Mouse (Mus musculus) limb, embryonic 15.5 days (tissue): ENCODE results near the gene H2-D1. TPM values are rescaled to one million over a fixed set of nuclear protein-coding genes. Genes with fewer than 3 reads are reported as not detected.
A peak's percentile ranks its signal among the peaks of the same experiment; 100 is the strongest.

Experiments used
- ATAC-seq: fragments of 200-750 bp; cut with Nextera tagmentation; 2 replicates; pipeline ENCODE4 v1.8.0; 2017; ENCODE audit warnings: low read depth, moderate TSS enrichment; ENCODE audit not compliant: insufficient number of reproducible peaks, low FRiP score, low TSS enrichment
- H3K27ac ChIP-seq: fragments of 300-500 bp; sonication (generic); 2 replicates; pipeline ENCODE4 v1.5.1; 2015; ENCODE audit warnings: moderate library complexity, mild to moderate bottlenecking, inconsistent platforms
- H3K27me3 ChIP-seq: fragments of 300-500 bp; sonication (generic); 2 replicates; pipeline ENCODE4 v1.6.1; 2015; ENCODE audit warnings: inconsistent platforms
- H3K36me3 ChIP-seq: fragments of 300-500 bp; sonication (generic); 2 replicates; pipeline ENCODE4 v1.6.1; 2015; ENCODE audit warnings: inconsistent platforms
- H3K4me1 ChIP-seq: fragments of 300-500 bp; sonication (generic); 2 replicates; pipeline ENCODE4 v1.6.1; 2015; ENCODE audit warnings: inconsistent platforms
- H3K4me2 ChIP-seq: fragments of 300-500 bp; sonication (generic); 2 replicates; pipeline ENCODE4 v1.6.1; 2015; ENCODE audit warnings: mild to moderate bottlenecking, inconsistent platforms
- H3K4me3 ChIP-seq: fragments of 300-500 bp; sonication (generic); 2 replicates; pipeline ENCODE4 v1.5.1; 2015; ENCODE audit warnings: mild to moderate bottlenecking, inconsistent platforms
- H3K9ac ChIP-seq: fragments of 300-500 bp; sonication (generic); 2 replicates; pipeline ENCODE4 v1.6.1; 2015; ENCODE audit warnings: inconsistent platforms
- H3K9me3 ChIP-seq: fragments of 300-500 bp; sonication (generic); 2 replicates; pipeline ENCODE4 v1.6.1; 2016; ENCODE audit warnings: inconsistent platforms
- WGBS: fragments of 180-500 bp; shearing (Covaris S2); methylation state at CpG from one replicate; pipeline ENCODE4 v1.1.7; 2015; 5-methylcytosine and 5-hydroxymethylcytosine counted together
- polyA plus RNA-seq: library from polyadenylated mRNA; unstranded; fragments of >200 nt; fragmentation: Nextera tagmentation; extraction: Ambion mirVana; gene quantifications from 2 replicates; pipeline ENCODE4 v1.2.1, GENCODE M21; 2015

Gene H2-D1
- 84.7 and 93.0 TPM in 2 replicates for polyA plus RNA-seq

DNA sequence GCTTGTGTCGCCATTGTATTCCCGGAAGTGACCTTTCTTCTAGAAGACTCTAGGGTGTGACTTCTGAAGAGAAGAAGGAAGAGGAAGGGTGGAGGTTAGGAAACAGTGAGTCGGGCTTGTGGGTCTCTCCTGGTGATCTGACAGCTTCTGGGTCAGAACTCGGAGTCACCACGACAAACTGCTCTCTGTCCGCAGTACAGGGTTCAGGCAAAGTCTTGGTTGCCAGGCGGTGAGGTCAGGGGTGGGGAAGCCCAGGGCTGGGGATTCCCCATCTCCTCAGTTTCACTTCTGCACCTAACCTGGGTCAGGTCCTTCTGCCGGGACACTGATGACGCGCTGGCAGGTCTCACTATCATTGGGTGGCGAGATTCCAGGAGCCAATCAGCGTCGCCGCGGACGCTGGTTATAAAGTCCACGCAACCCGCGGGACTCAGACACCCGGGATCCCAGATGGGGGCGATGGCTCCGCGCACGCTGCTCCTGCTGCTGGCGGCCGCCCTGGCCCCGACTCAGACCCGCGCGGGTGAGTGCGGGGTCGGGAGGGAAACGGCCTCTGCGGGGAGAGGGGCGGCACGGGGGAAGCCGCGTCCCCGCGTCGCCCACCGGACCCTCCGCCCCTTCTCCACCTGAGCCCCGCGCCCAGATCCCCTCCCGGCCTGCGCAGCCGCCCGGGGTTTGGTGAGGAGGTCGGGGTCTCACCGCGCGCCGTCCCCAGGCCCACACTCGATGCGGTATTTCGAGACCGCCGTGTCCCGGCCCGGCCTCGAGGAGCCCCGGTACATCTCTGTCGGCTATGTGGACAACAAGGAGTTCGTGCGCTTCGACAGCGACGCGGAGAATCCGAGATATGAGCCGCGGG lies at the start of gene H2-D1:
H2-D1 (plus strand) TSS at position 67 of the 859 bp plus-strand sequence.
- Histone ChIP-seq H3K4me3 (peak within 1 kb of the TSS; percentile 57), H3K27me3 (peaks cover 72% of the 10 kb centered on the region), H3K4me1 (peaks cover 10% of the 10 kb centered on the region; the same call in 1 of the 2 replicates), H3K27ac (no peak within 1 kb of the TSS), H3K9me3 (no peaks in the 10 kb centered on the region), H3K4me2 (peak within 1 kb of the TSS; percentile 94), H3K36me3 (no peaks in the 10 kb centered on the region), H3K9ac (peak within 1 kb of the TSS; percentile 47)
- peak; percentile 76 for ATAC-seq
- WGBS = 1% methylated on average over 71 of the region's 73 CpGs

DNA sequence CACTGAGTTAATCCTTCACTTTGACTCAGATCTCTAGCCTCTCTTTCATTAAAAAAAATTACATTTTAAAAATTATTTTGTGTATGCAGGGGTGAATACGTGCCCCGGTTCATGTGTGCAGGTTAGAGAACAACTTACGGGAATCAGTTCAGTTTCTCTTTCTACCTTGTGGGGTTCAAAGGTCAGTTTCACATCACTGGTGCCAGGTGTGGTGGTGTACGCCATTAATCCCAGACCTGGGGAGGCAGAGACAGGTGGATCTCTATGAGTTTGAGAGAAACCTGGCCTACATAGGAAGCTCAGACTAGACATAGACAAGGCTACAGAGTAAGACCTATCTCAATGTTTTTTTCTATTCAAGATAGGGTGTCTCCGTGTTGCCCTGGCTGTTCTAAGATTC lies 49.5 kb upstream of the H2-D1 start:
- H3K36me3 ChIP-seq = no peaks in the 10 kb centered on the region
- WGBS = 89% methylated on average over 5 of the region's 5 CpGs
- no peak overlapping the region for H3K4me3 ChIP-seq
- no peak overlapping the region for H3K4me2 ChIP-seq
- no peaks in the 10 kb centered on the region for H3K27me3 ChIP-seq
- no peak for ATAC-seq
- no peaks in the 10 kb centered on the region for H3K9me3 ChIP-seq
- H3K4me1 ChIP-seq = no peaks in the 10 kb centered on the region
- H3K27ac ChIP-seq = no peak overlapping the region
- H3K9ac ChIP-seq = no peak overlapping the region

DNA sequence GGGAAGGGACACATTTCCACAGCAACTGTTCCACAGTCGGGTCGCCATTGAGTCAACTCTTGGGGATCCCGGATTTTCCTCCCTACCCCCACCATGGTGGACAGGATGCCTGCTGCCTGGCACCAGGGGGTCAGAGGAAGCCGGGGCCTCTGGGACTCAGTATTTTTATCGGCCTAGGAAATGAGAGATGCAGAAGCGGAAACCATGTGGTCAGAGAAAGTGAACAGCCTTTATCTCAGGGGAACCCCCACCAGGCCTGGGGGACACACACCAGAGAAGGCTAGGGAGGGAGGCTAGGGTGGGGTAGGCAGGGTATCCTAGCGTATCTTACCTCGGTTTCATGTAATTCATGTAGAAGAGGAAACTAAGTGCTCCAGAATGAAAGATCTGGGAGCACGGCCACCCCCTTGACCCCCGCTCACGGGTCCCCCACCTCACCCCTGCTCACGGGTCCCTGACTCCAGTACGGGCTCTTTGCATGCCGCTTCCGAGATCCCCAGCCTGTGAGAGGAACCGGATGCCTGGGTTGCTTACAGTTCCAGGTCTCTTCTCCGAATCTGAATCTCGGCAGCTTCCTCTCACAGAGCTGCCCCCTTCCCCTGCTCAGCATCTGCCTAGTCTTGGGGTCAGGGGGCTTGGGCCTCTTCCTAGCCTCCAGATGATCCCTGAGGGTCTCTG lies 43.9 kb upstream of the H2-D1 start:
- ATAC-seq = no peak
- H3K36me3 ChIP-seq = peaks cover 13% of the 10 kb centered on the region
- no peak overlapping the region for H3K4me2 ChIP-seq
- H3K27me3 ChIP-seq = no peaks in the 10 kb centered on the region
- H3K9me3 ChIP-seq = no peaks in the 10 kb centered on the region
- no peak overlapping the region for H3K27ac ChIP-seq
- H3K4me3 ChIP-seq = no peak overlapping the region
- H3K9ac ChIP-seq = no peak overlapping the region
- H3K4me1 ChIP-seq = 0 out of 2 replicates have a peak, but pooled peaks cover 6% of the 10 kb centered on the region
- WGBS = 75% methylated on average over 18 of the region's 18 CpGs

DNA sequence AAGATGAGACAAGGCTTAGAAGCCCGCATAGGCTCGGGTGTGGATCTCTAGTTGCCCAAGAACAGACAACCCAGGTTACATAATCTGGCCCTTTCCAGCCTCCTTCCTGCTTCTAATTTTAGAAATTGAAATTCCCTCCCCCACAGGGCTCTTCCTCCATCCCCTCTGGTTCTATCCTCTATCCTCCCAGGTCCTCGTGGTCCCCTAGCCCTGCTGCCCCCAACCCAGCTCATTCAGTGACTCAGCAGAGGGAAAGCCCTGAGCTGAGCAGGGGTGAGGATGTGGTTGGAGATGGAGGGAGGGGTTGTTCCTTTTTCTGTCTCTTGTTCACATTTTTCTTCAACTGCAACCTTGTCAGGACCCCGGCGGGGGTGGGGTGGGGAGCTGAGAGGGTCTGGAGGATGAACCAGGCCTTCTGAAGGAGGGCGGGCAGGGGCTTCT lies 42.9 kb upstream of the H2-D1 start:
- ATAC-seq = no peak
- Histone ChIP-seq H3K4me2 (no peak overlapping the region), H3K27me3 (no peaks in the 10 kb centered on the region), H3K4me3 (no peak overlapping the region), H3K9me3 (no peaks in the 10 kb centered on the region), H3K4me1 (0 out of 2 replicates have a peak, but pooled peaks cover 6% of the 10 kb centered on the region), H3K27ac (no peak overlapping the region), H3K36me3 (peaks cover 13% of the 10 kb centered on the region), H3K9ac (no peak overlapping the region)
- WGBS = 81% methylated on average over 6 of the region's 6 CpGs

DNA sequence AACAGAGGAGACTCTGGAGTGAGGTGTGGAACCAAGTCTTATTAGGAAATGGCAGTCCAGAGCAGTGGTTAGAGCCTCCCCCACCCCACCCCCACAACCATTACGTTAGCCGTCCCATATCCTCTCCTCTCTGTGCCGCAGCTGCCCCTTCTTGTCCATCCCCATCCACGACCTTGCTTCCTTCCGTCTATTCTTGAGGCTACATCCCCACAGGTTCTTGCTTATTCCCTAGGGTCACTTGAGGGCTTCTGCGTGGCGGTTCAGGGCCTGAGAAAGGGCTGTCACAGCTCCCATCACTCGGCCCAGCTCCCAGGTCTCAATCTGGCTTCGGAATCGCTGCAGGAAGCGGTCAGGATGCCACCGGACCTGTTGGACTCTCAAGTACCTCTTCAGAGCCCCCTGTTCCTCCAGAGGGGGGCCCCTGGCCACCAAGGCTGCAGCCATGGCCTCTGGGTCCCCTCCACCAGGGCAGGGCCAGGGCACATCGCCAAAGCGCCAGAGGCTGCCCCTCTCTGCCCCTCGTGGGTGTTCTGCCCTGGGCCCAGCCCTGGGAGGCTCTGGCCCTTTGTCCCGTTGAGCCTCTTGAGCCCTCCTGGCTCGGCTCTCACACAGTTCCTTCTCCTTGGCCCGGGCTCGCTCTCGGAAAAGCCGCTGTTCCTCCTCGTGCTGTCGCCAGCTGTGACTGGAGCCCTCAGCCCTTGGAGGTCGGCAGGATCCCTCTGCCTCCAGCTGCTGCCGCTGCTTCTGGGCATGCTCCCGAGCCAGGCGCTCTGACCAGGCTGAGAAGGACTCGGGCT lies 42.2 kb upstream of the H2-D1 start, which contains the start of gene Gm16181:
Gm16181 (plus strand) TSS at position 679 of the 797 bp plus-strand sequence.
- peaks cover 18% of the 10 kb centered on the region for H3K36me3 ChIP-seq
- no peak for ATAC-seq

DNA sequence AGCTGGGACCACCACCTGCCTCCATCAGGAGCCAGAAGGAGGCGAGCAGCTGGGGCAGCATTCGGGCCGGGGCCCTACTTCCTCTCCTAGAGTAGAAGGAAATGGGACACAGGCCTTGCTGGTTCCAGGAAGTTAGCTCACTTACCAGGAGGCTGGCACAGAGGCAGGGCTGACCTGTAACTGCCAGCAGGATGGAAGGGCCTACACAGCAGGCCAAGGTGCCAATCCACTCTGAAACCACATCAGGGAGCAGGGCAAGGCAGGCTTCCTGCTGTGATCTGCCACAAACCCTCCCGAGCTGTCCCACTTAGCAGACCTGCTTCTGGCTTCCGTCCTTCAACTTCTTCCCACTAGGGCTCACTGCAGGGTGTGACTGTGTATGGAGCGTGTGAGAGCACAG lies 40.2 kb upstream of the H2-D1 start:
- ATAC-seq = no peak
- Histone ChIP-seq H3K4me3 (no peak overlapping the region), H3K9me3 (no peaks in the 10 kb centered on the region), H3K27me3 (no peaks in the 10 kb centered on the region), H3K36me3 (peaks cover 26% of the 10 kb centered on the region), H3K4me2 (no peak overlapping the region), H3K9ac (no peak overlapping the region), H3K4me1 (0 out of 2 replicates have a peak, but pooled peaks cover 6% of the 10 kb centered on the region), H3K27ac (0 out of 2 replicates have a peak overlapping the region, but pooled peaks have one; percentile 33)
- 78% methylated on average over 6 of the region's 6 CpGs for WGBS

More for the DNA sequence above, 42.2 kb upstream of the H2-D1 start, which contains the start of gene Gm16181:
- Histone ChIP-seq H3K27me3 (no peaks in the 10 kb centered on the region), H3K4me2 (no peak within 1 kb of the TSS), H3K4me1 (0 out of 2 replicates have a peak, but pooled peaks cover 6% of the 10 kb centered on the region), H3K9me3 (no peaks in the 10 kb centered on the region), H3K4me3 (no peak within 1 kb of the TSS), H3K9ac (no peak within 1 kb of the TSS), H3K27ac (no peak within 1 kb of the TSS)
- 83% methylated on average over 28 of the region's 28 CpGs for WGBS

DNA sequence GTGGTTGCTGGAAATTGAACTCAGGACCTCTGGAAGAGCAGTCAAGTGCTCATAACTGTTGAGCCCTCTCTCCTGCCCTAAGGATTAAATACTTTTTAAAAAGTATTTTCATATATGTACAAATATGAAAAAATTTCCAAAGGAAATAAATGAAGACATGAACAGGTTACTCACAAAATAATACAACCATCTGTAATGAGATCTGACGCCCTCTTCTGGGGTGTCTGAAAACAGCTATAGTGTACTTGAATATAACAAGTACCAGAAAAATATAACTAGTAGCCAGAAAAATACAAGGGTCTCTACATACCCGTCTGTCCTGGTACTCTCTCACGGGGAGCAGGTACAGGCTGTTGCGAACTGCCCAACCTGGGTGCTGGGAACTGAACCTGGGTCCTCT lies 37.9 kb upstream of the H2-D1 start:
- H3K27me3 ChIP-seq = no peaks in the 10 kb centered on the region
- H3K9me3 ChIP-seq = no peaks in the 10 kb centered on the region
- WGBS = 95% methylated on average over 4 of the region's 4 CpGs
- H3K27ac ChIP-seq = no peak overlapping the region
- no peak overlapping the region for H3K9ac ChIP-seq
- no peak overlapping the region for H3K4me2 ChIP-seq
- 0 out of 2 replicates have a peak, but pooled peaks cover 6% of the 10 kb centered on the region for H3K4me1 ChIP-seq
- no peak overlapping the region for H3K4me3 ChIP-seq
- peaks cover 48% of the 10 kb centered on the region for H3K36me3 ChIP-seq
- no peak for ATAC-seq

DNA sequence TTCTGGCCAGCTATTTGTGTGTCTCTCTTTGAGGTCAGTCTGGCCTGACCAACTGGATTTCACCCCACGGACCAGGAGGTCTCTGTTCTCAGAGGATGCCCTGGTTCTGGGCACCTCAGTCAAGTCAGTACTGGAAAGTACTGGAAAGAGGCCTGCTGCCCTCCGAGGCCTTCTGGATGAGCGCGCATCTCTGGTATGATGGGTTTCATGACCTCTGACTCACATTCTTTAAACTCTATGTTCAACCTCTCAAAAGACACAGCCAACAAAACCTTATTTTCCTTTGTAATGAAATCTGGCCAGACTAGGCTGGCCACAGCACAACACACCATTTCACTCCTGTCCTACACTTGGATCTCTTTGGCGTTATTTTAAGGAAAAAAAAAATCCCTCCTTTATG lies 37.1 kb upstream of the H2-D1 start:
- 91% methylated on average over 5 of the region's 5 CpGs for WGBS
- Histone ChIP-seq H3K9me3 (no peaks in the 10 kb centered on the region), H3K4me1 (0 out of 2 replicates have a peak, but pooled peaks cover 1% of the 10 kb centered on the region), H3K9ac (no peak overlapping the region), H3K27ac (no peak overlapping the region), H3K4me3 (no peak overlapping the region), H3K36me3 (peaks cover 45% of the 10 kb centered on the region), H3K4me2 (no peak overlapping the region), H3K27me3 (no peaks in the 10 kb centered on the region)
- no peak for ATAC-seq

DNA sequence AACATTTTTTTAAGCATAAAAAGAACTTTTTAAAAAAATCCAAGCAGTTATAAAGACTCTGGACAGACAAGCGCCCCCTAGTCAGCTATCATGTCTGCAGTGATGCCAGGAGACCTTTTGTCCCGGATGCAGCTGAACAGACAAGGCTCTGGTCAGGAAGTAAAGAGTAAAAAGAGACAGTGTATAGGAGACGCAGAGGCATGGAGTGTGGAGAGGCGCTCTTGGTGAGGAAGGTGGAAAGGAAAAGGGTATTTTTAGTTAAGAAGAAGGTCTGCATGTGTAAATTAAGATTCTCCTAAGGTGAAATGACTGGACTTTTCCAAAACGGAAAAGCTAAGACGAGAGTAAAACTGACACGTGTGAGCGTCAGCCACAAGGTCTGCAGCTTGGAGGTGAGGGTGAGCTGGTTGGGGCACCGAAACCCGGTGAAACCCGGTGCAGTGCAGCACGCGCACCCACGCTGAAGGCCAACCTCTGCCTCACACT lies 35.9 kb upstream of the H2-D1 start:
- Histone ChIP-seq H3K4me1 (0 out of 2 replicates have a peak, but pooled peaks cover under 1% of the 10 kb centered on the region), H3K36me3 (peaks cover 52% of the 10 kb centered on the region), H3K4me2 (no peak overlapping the region), H3K9ac (no peak overlapping the region), H3K27ac (no peak overlapping the region), H3K4me3 (no peak overlapping the region), H3K27me3 (no peaks in the 10 kb centered on the region), H3K9me3 (no peaks in the 10 kb centered on the region)
- no peak for ATAC-seq
- WGBS = 83% methylated on average over 14 of the region's 14 CpGs

DNA sequence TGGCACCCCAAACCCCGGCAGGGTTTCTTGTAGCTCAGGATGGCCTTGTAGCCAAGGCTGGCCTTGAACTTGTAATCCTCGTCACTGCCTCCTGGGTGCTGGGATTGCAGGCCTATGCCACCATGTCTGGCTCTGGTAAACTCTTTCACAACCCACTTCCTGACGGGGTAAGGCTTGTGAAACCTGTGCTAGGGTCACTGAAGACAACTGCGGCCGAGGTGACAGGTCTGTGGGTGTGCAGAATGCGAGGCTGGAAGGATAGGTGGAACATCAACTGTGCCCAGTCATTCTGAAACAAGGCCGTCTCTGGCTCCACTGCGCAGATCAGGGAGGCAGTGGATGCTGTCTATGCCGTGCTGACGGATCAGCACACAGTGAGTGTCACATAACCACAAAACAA lies 31.5 kb upstream of the H2-D1 start:
- Histone ChIP-seq H3K9ac (no peak overlapping the region), H3K4me1 (peaks cover 27% of the 10 kb centered on the region), H3K9me3 (no peaks in the 10 kb centered on the region), H3K4me2 (no peak overlapping the region), H3K36me3 (peaks cover 49% of the 10 kb centered on the region), H3K27ac (no peak overlapping the region), H3K4me3 (no peak overlapping the region), H3K27me3 (no peaks in the 10 kb centered on the region)
- WGBS = 94% methylated on average over 10 of the region's 10 CpGs
- ATAC-seq = no peak

DNA sequence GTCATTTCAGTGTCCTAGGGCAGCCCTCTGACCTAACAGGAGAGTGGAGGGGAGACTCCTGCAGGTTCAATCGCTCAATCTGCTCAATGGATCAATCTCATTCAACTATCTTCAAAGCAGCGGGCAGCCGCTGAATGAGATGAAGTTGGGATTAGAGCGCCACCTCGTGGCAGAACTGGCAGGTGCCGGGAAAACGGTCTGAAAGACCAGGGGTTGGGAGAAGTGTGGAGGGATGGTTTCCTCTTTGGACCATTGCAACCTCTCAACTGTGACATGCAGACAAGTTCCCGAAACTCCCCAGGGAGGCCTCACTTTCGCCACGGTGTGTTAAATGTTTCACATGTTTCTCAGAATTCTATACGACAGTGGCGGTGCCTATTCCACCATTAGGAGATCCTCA lies 30.5 kb upstream of the H2-D1 start:
- no peak overlapping the region for H3K4me2 ChIP-seq
- WGBS = 13% methylated on average over 12 of the region's 12 CpGs
- H3K36me3 ChIP-seq = peaks cover 43% of the 10 kb centered on the region
- H3K4me3 ChIP-seq = no peak overlapping the region
- H3K9ac ChIP-seq = no peak overlapping the region
- no peaks in the 10 kb centered on the region for H3K9me3 ChIP-seq
- no peaks in the 10 kb centered on the region for H3K27me3 ChIP-seq
- ATAC-seq = no peak
- no peak overlapping the region for H3K27ac ChIP-seq
- H3K4me1 ChIP-seq = peaks cover 34% of the 10 kb centered on the region
